Mouse (Mus musculus) retina, postnatal 1 day (tissue): ENCODE data around the gene Ccdc142.

ENCODE experiments used
- DNase-seq: peaks from one replicate; pipeline ENCODE4 v3.0.0-alpha.2; 2012

The Ccdc142 gene

DNA sequence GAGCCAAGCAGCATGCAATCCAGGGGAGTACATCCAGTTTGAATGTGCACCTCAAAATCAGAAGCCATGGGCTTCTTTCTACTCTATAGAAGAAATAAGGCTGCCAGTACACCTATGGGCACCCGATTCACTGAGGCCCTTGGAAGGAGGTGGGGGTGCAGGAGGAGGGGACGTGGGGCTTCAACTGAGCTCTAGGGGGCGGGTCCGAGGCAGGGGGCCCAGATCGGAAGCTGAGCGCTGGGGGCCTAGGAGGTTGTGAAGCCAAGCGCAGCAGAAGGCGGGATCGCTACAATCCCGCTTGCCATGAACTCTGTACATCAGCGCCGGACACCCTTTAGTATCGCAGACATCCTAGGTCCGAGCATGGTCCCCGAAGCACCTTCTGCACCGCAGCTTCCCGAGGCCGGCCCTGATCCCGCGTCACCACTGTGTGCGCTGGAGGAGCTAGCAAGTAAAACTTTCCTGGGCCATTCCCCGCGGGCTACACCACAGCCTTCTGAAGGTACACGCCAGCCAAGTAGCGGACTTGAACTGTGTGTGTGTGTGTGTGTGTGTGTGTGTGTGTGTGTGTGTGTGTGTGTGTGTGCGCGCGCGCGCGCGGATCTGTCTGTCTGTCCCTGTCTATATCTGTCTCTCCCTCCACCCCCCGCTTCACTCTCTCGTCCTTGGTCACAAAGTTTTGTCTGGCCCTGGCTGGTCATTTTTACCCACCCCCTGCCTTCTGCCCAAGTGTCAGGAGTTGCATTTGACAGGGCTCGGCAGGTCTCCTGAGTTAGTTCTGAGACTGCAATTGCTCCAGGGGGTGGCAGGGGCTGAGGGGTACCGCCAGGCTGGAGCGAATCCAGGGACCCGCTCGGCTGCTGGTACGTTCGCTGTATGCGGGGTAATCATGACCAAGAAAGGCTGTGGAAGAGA is 15.0 kb upstream of the Ccdc142 start, which contains the start of gene Lbx2:
Lbx2 (plus strand) TSS at position 247 of the 915 bp plus-strand sequence.
- DNase-seq, result no peak

DNA sequence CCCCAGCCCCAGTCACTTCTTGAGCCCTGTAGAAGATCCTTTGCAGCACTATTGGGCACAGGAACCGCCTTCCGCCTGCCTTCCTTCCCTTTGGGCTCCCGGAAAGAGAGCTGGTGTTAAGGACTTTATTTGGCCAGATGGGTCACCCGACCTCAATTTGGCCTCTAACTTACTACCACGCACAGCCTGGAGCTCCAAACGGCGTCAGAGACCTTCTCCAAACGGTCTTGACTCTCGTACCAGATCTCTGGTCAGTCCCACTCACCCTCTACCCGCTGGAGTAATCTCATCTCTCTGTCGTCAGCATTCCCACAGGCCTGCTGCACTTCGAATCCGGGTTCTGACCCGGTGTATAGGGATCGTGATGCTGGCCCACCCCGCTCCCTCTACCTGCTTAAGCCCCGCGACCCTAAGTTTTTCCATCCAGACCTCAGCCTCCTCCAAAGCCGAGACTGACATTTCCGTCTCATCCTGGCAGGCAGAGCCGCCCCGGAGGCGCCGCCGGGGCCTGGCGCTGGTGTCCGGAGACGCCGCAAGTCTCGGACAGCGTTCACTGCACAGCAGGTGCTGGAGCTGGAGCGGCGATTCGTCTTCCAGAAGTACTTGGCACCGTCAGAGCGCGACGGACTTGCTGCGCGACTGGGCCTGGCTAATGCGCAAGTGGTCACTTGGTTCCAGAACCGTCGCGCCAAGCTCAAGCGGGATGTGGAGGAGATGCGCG is 14.0 kb upstream of the Ccdc142 start:
- no peak for DNase-seq

DNA sequence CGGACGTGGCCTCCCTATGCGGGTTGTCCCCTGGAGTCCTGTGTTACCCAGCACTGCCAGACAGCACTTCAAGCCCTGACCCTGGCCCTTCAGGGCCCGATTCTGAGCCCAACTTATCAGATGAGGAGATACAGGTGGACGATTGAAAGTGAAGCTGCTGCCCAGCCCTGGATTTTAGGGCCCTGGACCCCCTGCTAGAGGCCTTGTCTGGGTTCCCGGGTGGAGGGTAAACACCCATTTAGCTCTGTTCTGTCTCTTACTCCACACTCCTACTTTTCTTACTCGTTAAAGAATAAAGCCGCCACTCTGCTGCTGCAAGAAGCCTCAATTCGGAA is 13.5 kb upstream of the Ccdc142 start:
- DNase-seq, result no peak

DNA sequence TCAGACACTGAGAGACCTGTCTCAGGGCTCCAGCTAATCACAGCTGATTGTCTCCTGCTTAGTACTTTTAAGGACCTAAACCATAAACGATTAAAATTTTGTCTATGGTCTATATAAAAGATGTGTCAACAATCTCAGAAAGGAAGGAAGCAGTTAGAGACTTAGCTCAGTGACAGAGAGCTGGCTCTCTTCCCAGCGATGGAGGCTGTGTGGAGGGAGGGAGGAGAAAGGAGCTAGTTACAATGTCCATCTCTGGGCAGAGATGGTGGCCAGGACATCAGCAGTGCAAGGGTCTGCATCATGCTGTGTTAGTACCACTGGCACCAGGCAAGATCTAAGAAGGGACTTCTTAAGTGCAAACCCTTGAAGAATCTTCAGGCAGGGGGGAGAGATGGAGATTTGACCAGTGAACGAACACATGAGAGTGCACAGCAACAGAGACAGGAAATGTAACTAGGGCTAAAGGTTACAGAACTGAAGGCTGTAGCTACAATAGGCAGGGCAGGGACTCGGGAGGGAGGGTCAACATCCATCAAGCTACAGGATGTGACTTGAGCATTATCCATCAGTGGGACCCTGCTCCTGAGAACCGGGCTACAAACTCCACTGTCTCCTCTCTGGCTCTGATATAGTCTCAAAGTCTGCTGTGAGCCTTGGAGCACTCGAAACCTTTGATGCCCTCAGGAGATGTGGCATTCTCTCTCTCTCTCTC is 8.8 kb upstream of the Ccdc142 start:
- DNase-seq, result no peak

DNA sequence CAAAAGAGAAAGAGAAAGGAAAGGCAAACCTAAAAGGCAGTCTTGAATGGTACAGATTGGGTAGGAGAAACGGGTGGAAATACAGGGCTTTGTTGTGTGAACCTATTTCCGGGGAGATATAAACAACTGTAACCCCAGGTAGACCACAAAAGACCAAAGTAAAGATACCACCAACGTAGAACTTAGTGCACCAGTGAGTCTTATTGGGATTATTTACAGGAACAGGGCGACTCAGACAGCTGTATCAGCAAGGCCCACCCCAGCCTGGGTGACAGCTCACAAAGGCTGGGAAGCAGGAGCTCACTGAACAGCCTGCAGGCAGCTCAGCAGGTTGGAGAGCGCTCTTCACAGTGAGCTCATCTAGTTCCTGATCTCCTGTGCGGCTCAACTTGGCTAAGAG is 5.4 kb upstream of the Ccdc142 start:
- no peak for DNase-seq

DNA sequence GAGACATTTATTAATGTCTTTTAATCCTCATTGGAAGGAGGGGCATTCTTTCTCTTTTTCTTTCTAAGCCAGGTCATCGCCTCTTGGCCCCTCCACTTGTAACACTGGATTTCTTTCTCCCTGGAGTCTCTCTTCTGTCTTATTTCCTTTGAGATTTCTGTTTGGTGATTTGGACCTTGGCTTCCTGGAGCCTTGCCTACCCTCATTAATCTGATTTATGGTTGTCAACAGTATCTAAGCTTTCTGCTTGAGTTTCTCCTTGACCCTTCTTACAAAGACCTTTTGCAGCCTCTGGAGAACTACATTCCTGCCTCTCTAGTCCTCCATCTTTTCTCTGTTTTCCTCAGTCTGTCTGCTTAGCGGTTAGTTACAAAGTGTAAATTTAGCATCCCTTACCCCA is 3.0 kb upstream of the Ccdc142 start:
- DNase-seq, result no peak

DNA sequence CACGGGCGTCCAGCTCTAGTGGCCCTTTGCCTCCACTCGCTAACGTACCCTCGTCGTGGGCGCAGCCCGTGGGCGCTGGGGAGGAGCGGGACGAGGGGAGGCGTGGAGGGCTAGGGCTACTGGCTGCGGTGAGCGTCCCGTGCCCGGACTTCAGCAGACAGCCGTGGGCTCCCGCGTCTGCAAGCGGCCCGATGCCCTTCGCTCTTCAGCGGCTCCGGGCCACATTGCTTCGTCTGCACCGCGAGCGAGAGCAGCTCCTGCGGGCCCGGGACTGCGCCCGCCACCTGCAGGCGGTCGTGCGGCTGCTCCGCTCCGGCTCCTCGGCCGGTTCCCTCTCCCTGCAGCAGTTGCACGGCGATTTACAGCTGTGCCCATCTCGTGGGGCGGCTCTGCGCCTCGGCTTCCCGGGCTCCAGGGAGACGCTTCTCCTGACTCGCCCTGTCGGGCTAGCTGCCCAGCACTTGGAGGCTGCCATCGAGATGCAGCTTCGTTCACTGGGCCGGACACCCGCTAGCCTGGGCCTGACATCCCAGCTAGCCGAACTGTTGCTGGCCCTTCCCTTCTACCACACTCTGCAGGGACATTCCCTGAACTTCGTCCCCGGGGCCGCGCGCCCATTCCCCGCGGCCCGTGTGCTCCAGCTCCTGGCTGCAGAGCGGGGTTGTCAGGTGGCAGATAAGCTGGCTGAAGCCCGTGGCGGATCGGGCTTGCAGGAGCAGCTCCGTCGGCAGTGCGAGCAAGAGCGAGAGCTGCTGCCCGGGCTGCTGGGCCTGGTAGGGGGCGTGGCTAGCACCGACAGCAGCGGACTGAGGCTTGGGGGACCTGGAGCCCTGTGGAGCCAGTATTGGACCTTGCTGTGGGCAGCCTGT is 521 bp downstream of the Ccdc142 start:
- DNase-seq, result peak; percentile 74

DNA sequence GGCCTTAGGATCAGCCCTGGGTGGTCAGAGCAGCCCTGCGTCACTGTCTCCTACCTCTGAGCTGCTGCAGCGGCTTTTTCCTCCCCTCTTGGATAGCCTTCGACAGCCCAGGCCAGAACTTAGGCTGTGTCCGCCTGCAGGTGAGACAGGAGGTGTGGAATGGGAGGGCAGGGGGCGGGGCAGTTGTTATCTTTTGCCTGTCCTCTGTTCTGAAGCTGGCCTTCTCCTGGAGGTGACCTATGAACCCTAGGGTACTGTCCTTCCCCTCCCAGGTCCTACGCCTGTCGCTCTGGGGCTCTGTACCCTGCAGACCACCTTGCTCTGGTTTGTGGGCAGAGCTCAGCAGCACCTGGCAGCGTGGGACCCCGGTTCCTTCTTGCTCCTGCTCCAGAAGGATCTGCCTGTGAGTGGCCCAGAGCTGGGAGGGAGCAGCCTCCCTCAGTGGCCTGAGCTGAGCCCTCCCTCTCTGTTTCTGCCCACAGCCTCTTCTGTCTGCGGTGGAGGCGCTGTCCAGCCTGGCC is 1.8 kb downstream of the Ccdc142 start:
- no peak for DNase-seq

DNA sequence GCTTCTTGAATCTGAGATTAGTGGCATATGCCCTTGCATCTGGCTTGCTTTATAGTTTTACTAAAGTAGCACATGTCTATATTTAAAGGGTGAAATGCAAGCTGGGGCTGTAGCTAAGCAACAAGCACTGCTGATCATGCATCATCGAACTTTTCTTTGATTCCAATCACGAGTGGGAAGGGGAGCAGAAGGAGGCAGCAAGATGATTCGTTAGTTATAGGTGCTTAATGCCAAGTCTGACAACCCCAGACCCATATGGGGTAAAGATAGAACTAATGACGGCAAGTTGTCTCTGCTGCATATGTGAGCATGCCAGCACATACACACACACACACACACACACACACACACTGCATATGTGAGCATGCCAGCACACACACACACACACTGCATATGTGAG is 2.8 kb downstream of the Ccdc142 start:
- DNase-seq, result no peak

DNA sequence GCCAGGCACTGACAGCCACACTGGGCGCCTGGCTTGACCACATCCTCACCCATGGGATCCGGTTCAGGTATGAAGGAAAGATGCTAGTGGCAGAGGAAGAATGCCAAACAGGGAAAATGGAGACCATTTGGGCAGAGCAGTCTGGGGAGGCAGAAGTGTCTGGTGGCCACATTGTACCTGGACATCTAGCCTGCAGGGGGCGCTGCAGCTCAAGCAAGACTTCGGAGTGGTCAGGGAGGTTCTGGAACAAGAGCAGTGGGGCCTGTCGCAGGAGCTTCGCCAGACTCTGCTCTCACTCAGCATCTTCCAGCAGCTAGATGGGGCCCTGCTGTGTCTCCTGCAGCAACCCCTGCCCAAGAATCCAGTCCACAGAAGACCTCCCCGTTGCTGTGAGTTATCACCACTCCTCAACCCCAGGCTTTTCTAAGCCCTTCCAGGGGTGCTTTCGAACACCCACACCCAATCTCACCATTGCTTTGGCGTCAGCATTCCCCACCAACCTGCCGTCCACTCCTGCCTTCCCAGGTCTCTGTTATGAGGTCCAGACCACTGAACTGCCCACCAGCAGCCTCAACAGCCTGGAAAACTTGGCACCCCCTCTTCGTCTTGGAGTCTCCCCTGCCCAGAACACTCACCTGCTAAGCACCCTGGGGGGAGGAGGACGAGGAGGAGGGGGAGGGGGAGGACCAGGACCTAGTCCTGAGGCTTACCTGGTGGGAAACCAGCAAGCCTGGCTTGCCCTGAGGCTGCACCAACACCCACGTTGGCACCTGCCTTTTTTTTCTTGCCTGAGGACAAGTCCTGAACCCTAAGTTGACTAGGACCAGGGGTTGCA is 6.4 kb downstream of the Ccdc142 start:
- peak; percentile 86 for DNase-seq

DNA sequence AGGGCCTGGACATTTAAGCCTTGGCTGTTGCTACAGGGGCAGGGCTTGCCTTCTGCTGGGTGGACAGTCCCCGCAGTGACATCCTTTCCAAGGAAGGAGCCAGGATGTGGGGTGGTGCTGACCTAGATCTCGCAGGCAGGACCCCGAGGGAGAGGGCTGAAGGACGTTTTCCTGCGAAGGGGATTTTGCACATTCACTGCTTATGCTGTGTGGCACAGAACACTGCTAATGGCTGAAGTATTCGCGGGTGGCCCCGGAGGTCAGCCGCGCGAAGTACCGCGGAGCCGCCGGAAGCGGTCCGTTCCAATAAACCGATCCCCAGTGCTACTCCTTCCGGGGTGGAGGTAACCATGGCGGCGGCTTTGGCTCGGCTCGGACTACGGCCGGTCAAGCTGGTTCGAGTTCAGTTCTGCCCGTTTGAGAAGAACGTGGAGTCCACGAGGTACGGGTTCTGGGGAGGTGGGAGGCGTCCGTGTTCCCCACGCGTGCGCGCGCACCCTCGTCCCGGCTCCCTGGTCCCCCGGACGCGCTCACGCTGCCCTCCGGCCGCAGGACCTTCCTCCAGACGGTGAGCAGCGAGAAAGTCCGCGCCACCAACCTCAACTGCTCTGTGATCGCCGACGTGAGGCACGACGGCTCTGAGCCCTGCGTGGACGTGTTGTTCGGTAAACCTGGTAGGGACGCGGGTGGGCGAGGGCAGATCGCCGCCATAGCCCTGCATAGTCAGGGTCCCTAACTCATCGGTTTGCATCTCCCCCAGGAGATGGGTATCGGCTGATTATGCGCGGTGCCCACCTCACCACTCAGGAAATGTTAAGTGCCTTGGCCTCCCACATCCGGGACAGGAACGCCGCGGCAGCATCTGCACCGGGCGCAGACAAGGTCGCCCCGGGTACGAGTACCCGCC is 7.6 kb downstream of the Ccdc142 start, which contains the start of gene Mrpl53:
Mrpl53 (plus strand) TSS at position 279 of the 907 bp plus-strand sequence.
- DNase-seq, result peak; percentile 91

DNA sequence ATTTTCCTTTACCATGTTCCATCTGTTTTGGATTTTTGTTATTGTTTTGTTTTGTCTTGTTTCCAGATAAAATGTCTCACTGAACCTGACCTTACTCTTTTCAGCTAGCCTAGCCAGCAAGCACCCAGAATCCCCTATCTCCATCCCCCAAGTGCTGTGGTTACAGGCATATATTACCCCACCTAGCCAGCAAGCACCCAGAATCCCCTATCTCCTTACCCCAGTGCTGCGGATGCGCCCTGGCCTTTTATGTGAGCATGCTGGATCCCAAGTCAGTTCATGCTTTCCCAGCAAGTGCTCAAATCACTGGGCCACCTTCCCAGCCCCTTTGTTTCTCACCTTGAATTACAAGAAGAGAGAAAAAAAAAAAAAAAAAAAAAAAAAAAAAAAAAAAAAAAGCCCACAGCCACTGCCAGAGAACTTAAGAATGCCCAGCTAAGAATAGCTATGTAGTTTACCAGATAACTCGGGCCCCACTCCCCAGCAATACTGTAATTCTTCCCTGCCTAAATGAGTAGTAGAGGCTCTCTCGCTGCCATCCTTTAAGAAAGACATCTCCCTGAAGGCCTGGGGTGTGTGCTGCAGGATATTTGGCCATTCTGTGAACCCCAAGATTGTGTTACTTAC is 10.2 kb downstream of the Ccdc142 start:
- DNase-seq, result no peak

DNA sequence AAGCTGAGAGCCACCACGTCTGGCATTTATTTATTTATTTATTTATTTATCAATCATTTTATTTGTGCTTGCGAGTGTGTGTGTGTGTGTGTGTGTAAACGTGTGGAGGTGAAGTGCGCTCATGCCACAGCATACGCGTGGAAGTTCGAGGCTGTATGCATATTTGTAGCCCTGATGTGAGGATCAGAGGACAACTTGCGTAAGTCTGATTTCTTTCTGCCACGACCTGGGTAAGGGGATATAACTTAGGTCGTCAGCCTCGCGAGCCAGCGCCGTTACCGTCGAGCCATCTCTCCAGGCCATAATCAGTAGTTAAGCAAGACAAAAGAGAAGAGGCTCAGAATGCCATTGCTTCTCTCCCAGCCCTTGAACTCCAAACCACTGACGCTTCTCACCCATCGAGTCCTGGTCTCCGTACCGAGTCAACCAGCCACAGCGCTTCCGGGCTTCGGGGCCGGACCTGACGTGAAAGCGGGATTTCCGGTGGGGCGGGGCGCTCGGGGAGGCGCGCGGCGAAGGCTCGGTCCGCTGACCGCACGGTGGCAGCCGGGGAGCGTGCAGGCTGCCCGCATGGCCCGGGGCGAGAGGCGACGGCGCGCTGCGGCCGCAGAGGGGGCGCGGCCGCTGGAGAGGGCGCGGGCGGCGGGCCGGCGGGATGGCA is 13.7 kb downstream of the Ccdc142 start, which contains the start of gene Mogs:
Mogs (plus strand) TSS at position 486 of the 661 bp plus-strand sequence.
- peak; percentile 94 for DNase-seq

DNA sequence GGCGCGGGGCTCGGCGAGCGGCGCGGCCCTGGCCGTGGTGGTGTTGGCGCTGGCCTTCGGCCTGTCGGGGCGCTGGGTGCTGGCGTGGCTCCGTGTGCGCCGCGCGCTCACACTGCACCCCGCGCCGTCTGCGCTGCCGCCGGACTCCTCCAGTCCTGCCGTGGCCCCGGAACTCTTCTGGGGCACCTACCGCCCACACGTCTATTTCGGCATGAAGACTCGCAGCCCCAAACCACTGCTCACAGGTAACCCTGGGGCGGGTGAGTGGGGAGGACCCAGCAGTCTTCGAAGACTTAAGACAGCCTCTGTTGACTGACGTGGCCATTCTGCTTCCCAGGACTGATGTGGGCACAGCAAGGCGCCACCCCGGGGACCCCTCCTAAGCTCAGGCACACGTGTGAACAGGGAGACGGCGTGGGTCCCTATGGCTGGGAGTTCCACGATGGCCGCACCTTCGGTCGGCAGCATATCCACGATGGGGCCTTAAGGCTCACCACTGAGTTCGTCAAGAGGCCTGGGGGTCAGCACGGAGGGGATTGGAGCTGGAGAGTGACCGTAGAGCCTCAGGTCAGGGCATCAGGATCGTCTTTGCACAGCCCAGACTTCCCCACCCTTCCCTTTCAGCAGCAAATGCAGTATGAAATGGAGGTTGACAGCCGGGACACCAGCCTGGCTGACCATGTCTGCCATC is 14.4 kb downstream of the Ccdc142 start:
- DNase-seq, result no peak

DNA sequence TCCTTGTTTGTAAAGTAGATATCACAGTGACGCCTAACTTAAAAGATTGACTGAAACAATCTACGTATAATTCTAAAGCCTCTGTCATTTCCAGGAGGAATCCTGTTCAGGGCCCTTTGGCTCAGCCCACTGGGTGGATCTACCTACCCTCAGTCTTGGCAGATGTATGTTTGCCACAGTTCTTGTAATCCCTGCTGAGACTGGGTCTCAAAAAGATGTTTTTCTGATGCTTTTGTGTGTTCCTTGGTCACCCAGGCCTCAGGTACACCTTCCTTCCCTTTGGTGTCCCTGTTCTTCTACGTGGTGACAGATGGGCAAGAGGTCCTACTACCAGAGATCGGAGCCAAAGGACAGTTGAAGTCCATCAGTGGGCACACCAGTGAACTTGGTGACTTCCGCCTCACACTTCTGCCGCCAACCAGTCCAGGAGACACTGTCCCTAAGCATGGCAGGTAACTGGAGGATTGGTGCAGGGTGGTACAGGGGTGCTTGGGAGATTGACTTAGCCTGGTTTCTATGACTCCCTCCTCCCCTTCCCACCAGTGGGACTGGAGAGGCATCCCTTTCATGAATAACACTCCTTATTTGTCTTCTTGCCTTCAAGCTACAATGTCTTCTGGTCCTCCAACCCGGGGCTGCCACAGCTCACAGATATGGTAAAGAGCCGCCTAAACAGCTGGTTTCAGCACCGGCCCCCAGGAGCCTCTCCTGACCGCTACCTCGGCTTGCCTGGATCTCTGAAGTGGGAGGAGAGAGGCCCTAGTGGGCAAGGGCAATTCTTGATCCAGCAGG is 15.2 kb downstream of the Ccdc142 start:
- DNase-seq, result no peak

DNA sequence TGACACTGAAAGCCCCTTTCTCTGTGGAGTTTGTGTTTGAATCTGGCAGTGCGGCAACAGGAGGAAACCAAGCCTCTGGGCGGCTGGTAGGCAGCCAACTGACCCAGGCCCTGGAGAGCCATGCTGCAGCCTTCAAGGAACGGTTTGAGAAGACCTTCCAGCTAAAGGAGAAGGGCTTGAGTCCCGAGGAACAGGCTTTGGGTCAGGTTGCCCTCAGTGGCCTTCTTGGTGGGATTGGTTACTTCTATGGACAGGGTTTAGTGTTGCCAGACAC is 15.7 kb downstream of the Ccdc142 start:
- no peak for DNase-seq

DNA sequence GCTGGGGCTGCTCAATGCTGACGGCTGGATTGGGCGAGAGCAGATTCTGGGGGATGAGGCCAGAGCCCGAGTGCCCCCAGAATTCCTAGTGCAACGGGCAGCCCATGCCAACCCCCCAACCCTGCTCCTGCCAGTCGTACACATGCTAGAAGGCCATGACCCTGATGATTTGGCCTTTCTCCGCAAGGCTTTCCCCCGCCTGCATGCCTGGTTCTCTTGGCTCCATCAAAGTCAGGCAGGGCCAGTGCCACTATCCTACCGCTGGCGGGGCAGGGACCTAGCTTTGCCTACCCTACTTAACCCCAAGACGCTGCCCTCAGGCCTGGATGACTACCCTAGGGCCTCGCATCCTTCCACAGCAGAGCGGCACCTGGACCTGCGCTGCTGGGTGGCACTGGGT is 16.2 kb downstream of the Ccdc142 start:
- no peak for DNase-seq

DNA sequence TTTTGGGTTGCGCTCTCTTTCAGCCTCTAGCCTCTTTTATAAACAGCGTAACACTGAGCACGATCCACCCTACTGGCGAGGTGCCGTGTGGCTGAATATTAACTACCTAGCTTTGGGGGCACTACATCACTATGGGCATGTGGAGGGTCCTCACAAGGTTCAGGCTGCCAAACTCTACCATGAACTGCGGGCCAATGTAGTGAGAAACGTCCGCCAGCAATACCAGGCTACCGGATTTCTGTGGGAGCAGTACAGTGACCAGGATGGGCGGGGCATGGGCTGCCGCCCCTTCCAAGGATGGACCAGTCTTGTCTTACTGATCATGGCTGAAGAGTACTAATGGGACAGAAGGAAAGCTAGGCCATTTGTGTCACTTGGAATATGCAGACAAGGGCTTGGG is 17.0 kb downstream of the Ccdc142 start:
- no peak for DNase-seq
